Mouse (Mus musculus): ENCODE data around the gene Gm28047.

- TF ChIP-seq POLR2A (IDR thresholded peaks at IDR 0.05; ENCODE audit: insufficient read depth, low read depth, low read length) (no peak), CTCF (IDR thresholded peaks at IDR 0.05; ENCODE audit: insufficient read depth, low read depth, low read length) (no peak)
These were observed 113.5 kb downstream of the Gm28047 start for GRCm38 (mm10) chr15:102511285-102511833.

Measured in olfactory bulb, adult 2 months (tissue).